Mouse (Mus musculus) megakaryocyte progenitor cell, adult 5-6 weeks (primary cell): ENCODE data around the gene Plcg2. TPM values are rescaled to one million over a fixed set of nuclear protein-coding genes. Genes with fewer than 3 reads are reported as not detected.

Source experiments
- ATAC-seq: replicated peaks from 2 replicates; pipeline ENCODE4 v1.8.0; 2016; ENCODE audit warnings: mild to moderate bottlenecking, moderate TSS enrichment, inconsistent platforms; ENCODE audit not compliant: poor library complexity
- total RNA-seq, 2 experiments: library from RNA; stranded (forward) in 1 of 2; stranded (reverse) in 1 of 2; fragments of 157-497, 149-512 nt in 1 of 2; fragments of 200-1000 nt in 1 of 2; gene quantifications; 2 replicates each; pipeline versions ENCODE4 v1.2.3 to v1.2.4; 2015 to 2017

The Plcg2 gene
- total RNA-seq (2015), result 47.8 and 52.7 TPM in 2 replicates
- total RNA-seq (2017), result 72.8 and 72.9 TPM in 2 replicates

DNA sequence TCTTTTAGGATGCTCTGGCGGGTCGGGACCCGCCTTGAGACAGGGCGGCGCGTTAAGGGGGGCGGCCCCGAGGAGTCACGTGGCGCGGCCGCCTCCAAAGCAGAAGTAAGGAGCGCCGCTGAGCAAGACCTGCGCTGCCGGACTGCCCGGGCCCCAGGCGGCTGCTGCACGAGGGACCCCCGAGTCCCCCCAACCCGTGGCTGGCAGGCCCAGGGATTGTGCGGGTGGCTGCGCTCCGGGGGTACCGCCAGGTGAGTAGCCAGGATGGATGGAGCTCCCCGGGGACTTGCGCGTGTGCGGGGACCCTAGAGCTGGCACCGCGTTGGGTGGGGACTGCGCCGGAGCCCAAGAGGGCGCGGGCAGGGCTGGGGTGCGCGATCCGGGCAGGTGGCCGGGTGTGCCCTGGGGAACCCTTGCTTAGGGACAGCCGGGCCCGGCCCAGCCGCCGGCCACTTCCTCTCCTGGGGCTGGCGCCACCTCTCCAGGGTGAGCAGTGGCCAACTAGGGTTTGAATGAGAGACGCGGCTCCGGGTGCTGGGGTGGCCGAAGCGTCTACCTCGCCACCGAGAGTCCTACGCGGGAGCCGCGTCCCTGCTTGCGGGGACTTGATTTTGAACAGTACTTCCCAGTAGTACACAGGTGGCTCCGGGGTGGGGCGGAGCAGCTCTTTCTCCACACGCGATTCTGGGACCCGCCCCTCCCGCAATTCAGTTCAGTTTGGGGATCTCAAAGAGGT, at the start of gene Plcg2:
TSS of gene Plcg2 (plus strand) at position 113 of the 736 bp plus-strand sequence.
- ATAC-seq, result peak; percentile 69

DNA sequence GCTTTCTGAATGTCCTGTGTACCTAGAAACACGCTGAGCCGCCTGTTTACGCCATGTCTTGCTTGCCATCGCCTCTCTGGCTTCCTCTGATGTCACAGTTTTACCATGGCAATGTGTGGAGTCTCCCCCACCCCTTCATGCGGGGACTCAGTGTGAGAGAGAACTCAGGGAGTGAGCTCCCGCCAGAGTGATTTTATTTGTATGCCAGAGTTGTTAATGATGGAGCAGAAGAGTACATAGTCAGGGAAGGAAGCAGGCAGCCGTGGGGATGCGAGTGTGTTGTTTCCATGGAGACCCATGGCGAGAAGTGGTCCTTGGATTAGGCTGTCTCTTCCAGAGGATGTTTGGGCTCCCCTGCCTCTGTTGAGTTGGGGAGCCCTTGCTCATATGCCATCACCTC, 47.0 kb upstream of the Plcg2 start:
- no peak for ATAC-seq

DNA sequence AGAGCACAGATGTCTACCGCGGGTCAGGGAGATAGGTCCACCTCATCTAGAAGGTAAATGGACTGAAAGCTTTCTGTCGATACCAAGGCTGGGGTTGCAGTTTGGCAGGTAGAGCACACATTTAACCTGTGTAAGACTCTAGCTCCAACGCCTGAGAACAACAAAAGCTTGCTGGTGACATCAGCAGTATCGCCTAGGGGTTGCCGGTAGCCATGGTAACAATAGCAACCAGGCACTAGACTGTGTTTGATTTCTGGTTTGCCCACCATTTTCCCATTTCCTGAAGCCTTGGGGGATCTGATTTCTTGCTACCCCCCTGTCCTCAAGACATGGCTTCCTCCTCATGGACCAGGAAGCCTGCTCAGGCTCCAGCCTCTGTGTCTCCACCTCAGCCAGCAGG, 44.1 kb upstream of the Plcg2 start:
- ATAC-seq, result no peak

GRCm38 (mm10) chr8:117454516-117455116, 43.5 kb upstream of the Plcg2 start:
- ATAC-seq, result no peak

DNA sequence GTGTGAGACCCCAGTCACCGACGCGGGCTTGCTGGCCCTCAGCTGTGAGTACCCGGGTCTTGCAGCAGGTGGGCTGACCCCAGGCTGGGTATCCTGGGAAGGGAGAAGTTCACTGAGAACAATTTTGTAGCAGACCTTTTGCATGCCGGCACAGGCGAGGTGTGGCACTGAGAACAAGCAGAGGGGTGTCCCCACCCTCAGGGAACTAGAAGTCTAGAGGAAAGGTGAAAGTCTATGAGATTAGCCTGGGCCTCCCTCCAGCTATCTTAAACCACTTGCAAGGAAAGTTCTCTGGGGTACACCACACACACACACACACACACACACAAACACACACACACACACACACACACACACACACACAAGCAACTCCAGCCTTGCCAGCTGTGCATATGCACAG, 42.4 kb upstream of the Plcg2 start:
- ATAC-seq, result no peak

GRCm38 (mm10) chr8:117458440-117458839, 39.7 kb upstream of the Plcg2 start:
- no peak for ATAC-seq

GRCm38 (mm10) chr8:117462701-117463284, 35.3 kb upstream of the Plcg2 start:
- no peak for ATAC-seq

GRCm38 (mm10) chr8:117464525-117464924, 33.6 kb upstream of the Plcg2 start:
- ATAC-seq, result no peak

DNA sequence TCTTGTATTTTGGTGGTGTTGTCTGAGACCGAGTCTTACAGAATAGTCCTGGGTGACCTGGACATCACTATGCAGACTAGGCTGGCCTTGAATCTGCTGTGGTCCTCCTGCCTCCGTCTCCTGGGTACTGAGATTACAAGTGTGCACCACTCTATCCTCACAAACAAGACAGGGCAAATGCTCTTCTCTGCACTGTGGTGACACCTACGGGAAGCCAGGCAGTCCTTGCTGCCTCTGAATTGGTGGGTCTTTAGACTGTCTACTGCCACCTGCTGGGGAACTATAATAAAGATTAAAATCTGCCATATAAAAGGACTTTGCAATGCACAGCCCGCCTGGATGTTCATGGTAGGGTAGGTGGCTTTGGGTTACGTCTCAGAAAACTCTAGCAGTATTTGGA, 32.8 kb upstream of the Plcg2 start:
- ATAC-seq, result peak; percentile 88

DNA sequence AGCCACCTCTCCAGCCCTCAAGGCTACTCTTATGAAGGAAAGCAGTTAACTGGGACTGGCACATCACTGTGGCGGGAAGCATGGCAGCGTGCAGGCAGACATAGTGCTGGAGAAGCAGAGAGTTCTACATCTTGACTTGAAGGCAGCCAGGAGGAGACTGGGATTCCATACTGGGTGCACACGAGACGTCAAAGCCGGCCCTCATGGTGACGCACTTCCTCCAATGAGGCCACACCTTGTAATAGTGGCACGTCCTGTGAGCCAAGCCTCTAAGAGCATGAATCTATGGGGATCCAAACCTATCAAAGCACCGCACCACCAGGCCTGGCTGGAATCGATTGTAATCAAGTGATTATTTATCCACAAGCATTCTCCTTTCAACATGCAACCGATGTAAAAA, 30.6 kb upstream of the Plcg2 start:
- no peak for ATAC-seq

DNA sequence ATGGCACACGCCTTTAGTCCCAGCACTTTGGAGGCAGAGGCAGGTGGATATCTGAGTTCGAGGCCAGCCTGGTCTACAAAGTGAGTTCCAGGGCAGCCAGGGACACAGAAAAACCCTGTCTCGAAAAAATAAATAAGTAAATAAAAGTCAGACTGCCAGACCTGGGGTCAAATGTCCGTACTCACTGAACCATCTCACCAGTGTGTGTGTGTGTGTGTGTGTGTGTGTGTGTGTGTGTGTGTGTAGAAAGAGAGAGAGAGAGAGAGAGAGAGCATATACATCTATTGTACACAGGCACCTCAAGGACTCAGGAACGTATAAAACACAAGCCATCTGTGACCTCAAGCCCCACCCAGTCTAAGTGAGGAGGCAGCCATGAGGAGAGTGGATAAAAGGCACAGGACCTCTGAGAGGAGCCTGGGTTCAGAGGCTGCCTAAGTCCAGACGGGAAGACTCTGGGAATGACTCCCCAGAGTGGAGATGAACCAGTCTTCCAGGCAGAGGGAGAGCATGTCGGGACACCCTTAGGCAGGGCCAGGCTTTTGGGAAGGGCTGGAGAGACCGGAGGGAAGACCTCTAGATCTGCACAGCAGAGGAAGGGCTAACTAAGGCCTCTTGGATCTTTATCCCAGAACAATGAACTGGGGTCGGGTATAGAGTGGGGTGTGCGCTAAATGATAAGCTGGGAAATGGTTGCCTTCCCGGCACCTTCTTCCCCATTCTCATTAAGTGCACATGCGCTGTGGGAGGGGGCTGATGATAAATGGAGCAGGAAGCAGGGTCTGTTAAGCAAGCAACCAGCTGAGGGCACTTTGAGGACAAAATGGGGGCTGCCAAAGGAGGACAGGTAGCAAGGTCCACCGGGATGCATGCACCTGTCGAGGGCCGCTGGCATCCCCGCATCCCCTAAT, 28.4 kb upstream of the Plcg2 start:
- peak; percentile 1; the same call in 1 of the 2 replicates for ATAC-seq

DNA sequence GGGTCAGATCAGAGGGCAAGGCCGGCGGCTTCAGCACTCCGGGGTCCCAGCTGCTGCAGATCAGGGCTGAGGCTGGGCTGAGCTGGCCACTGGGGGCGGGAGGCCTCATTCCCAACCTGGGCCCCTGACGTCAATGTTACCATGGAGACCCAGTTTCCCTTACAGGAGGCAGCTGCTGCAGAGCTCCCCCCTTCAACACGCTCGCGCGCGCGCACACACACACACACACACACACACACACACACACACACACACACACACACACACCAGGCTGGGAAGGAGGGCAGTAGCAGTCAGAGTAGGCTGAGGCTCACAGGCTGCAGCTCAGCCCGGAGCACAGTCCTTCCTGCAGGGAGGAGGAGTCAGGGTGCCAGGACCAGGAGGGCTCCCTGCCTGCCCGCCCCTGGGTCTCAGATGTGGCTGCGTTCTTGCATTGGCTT, 27.7 kb upstream of the Plcg2 start:
- ATAC-seq, result peak; percentile 43

GRCm38 (mm10) chr8:117471174-117471573, 26.9 kb upstream of the Plcg2 start:
- ATAC-seq, result peak; percentile 72

- no peak for ATAC-seq
Measured at GRCm38 (mm10) chr8:117471655-117472054, 26.4 kb upstream of the Plcg2 start.

DNA sequence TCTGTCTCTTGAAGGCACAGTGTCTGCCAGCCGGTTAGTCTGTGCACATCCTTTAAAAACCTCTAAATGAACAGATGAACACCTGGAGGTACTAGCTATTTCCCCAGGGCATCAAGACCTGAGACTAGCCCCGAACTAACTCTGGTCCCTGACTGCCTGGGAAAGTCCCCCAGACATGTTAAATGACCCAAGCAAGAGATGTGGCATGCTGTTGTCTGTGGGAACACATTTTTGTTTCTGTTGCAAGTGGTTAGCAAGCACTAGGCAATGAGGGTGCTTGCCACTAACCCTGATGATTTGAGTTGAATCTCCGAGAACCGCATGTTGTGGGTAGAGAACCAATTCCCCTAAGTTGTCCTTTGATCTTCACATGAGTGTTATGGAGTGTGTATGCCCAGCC, 25.8 kb upstream of the Plcg2 start:
- no peak for ATAC-seq

DNA sequence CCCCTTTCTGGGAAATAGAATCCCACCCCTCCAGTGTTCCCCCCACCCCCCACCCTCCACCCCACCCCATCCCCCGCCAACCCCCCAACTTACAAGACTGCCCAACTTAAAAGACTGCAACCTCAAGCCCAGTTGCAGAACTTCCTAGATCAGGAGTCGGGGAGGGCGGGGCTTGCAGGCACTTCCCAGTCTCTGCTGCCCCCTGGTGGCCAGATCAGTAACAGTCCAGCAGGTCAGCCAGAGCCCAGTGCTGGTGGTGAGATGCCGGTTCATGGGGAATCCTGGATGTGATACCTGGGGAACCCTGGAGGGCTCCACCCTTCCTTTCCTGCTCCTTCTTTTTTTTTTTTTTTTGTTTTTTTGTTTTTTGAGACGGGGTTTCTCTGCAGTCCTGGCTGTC, 23.1 kb upstream of the Plcg2 start:
- peak; percentile 79 for ATAC-seq

GRCm38 (mm10) chr8:117475819-117476218, 22.3 kb upstream of the Plcg2 start:
- peak; percentile 73 for ATAC-seq

- no peak for ATAC-seq
Measured at GRCm38 (mm10) chr8:117478082-117478481, 20.0 kb upstream of the Plcg2 start.

- ATAC-seq, result no peak
Measured at GRCm38 (mm10) chr8:117479996-117480395, 18.1 kb upstream of the Plcg2 start.

DNA sequence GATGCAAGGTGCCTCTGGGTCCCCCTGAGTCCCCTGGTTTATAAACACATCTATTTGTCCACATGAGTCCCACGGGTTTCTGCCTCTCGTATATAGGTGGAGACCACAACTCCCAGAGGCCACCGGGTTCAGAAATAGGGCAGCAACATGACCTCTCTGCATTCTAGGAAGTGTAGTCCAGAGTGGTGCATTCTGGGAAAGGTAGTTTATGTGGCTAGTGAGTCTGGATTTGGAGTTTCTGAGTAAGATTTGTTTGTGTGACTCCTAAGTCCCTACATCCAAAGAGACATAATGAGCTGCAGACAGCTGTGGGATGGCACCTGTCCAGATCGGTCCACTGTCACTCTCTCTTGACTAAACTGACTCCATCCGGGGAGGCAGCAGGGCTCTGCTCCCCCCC, 17.6 kb upstream of the Plcg2 start:
- ATAC-seq, result peak; percentile 21; the same call in 1 of the 2 replicates

DNA sequence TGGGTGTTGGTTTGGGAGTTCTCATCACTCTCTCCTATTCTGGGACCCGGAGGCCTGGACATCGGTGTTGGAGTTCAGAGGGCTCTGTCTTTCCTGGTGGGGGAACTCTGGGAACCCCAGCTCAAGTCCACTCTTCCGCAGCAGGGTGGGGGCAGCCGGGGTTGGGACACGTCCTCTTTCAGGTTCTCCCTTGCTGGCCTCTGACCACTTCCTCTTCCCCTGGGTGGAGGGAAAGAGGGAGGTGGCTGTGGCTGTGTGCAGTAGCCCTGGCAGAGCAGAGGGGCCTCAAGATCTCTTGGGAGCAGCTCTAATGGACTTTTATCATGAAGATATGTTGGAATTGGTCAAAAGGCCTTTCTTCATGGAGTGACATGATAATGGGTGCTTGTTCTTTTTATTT, 16.3 kb upstream of the Plcg2 start:
- ATAC-seq, result peak; percentile 94
